Mouse (Mus musculus) R1 (cell line): ENCODE data around the gene Pmel.
"Not testable (repeated sequence)": the region's sequence is repeated elsewhere in the genome, so short reads cannot be mapped to it uniquely, and the experiment has no call there.

Experiments used
- DNase-seq: peaks from one replicate; pipeline ENCODE4 v3.0.0-alpha.2; 2018; ENCODE audit warnings: low read depth, low spot score

Pmel gene

DNA sequence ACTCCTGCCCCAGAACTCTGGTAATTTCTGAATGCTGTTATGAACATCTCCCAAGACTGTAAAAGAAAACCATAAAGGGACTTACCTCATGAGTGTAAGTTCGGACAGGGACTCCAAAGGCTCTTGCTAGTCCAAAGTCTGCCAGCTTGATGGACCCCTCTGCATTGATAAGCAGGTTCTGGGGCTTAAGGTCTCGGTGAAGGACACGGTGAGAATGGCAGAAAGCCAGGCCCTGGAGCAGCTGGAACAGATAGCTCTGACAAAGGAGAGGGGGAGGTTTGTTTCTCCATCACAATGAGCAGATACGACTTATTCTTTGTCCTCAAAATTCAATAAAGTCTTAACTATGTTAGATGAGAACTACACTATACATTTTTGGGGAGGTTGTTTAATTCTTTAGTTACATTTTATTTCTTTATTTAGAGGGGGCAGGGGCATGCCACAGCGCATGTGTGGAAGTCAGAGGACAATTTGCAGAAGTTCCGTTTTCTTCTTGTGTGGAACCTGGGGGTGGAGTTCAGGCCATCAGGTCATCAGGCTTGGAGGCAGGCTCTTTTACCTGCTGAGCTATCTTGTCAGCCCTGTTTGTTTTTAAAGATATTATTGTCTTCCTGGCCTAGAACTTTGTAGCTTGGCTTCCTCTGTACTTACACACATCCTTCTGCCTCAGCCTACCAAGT is 1.5 kb upstream of the Pmel start:
- no peak for DNase-seq

DNA sequence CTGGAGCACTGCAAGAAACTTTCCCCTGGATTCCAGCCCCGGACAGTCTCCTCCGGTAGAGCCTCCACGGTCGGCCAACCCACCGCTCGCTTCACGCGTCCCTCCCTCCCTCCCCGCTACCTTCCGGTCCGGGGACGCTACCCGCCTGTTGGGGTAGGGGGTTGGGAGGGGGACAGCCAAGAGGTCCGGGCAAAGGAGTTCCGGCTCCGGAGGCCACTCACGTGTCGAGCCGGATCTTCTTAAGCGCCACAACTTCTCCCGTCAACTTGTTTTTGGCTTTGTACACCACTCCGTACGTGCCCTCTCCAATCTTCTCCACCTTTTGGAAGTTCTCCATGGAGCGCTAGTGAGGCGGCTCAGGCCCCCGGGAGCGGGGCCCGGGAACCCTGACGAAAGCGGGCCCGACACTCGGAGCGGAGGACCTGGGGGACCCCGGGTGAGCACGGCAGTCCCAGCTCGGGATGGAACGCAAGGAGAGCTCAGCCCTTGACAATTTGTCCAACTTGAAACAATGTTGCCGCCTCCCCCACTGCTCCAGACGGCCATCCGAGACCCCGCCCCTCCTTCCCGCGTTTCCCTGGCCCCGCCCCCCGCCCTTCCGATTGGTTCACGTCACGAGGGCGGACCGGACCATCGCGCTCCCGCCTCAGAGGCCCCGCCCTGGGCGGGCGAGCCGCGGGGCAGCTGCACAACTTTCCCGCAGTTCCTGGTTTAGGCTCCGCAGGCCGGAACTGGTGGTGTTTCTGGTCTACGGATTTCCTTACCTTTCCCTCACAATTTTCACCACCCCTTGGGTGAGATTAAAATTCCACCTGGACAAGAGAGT is 709 bp downstream of the Pmel start, which contains the start of gene Cdk2:
TSS of gene Cdk2 (minus strand) at position 541 of the 826 bp plus-strand sequence.
- DNase-seq, result peak; percentile 92

DNA sequence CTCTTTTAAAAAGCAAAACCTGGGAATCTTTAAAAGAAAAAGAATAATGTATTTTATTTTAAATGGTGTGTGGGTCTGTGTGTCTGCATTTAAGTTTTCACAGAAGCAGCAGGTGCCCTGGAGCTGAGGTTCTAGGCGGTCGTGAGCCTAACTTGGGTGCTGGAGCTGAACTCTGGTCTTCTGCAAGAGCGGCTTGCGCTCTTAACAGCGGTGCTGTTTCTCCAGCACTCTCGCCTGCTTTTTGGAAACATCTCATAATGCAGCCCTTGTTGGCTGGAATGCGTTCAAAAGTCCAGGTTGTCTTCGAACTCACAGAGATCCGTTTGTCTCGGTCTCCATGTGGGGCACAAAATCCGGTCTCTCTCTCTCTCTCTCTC is 1.3 kb downstream of the Pmel start:
- no peak for DNase-seq

DNA sequence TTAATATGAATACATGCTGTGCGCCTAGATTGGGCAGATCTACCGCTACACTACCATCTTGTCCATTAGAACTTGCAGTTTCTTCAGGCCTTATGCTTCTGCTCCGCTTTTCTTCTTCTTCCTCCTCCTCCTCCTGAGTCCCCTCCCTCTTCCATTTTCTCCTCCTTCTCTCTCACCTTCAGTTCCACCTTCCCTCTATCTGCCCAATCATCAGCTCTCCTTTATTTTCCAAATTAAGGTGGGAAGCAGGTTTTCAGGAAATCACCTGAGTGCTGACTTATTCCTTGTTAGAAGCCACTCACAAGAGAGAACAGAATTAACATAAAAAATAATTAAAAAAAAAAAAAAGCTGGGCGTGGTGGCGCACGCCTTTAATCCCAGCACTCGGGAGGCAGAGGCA is 7.3 kb downstream of the Pmel start:
- DNase-seq, result peak; percentile 64

DNA sequence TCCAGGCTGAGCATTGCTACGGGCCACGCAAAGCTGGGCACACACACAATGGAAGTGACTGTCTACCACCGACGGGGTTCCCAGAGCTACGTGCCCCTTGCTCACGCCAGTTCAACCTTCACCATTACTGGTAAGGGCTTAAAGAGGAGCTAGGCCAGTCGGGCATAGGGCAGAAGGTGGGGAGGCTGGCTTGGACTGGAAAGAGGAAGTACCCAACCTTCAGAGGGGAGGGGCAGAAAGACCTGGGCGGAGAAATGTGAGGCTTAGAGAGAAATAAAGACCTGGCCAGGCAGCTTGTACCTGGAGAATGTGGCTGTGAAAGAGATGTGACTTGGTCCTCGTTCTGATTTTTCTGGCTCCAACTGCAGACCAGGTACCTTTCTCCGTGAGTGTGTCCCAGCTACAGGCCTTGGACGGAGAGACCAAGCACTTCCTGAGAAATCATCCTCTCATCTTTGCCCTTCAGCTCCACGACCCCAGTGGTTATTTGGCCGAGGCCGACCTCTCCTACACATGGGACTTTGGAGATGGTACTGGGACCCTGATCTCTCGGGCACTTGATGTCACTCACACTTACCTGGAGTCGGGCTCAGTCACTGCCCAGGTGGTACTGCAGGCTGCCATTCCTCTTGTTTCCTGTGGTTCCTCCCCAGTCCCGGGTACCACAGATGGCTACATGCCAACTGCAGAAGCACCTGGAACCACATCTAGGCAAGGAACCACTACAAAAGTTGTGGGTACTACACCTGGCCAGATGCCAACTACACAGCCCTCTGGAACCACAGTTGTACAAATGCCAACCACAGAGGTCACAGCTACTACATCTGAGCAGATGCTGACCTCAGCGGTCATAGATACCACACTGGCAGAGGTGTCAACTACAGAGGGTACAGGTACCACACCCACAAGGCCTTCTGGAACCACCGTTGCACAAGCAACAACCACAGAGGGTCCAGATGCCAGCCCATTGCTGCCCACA is 11.9 kb downstream of the Pmel start:
- DNase-seq, result peak; percentile 43

DNA sequence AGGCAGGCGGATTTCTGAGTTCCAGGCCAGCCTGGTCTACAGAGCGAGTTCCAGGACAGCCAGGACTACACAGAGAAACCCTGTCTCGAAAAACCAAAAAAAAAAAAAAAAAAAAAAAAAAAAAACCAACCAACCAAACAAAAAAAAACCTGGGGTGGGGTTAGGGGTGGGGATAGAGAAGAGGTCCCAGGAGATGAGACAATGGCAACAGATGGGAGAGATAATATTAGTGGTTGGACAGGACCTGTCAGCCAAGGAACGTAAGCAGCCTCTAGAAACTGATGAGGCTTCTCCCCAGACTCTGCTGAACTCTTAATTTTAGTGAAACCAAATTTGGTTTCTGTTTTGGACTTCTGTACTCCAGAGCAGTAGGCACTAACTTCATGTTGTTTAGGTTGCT is 21.5 kb downstream of the Pmel start:
- not testable (repeated sequence) for DNase-seq

DNA sequence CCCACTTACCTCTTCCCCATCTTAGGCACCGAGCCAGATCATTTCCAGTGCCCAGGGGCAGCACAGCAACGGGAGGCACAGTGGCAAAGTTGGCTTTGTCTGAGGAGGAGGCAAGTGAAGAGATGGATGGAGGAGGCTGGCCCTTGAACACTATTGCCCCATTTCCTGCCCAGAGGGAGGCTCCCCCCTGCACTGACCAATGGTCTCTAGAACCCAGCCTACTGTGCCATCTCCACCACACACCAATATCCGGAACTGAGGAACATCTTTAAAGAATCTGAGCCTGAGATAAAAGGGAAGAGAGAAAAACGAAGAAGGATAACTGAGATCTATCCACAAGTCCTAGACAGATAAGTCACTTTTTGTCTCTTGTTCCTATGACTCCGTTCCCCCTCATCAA is 24.1 kb downstream of the Pmel start:
- DNase-seq, result no peak

DNA sequence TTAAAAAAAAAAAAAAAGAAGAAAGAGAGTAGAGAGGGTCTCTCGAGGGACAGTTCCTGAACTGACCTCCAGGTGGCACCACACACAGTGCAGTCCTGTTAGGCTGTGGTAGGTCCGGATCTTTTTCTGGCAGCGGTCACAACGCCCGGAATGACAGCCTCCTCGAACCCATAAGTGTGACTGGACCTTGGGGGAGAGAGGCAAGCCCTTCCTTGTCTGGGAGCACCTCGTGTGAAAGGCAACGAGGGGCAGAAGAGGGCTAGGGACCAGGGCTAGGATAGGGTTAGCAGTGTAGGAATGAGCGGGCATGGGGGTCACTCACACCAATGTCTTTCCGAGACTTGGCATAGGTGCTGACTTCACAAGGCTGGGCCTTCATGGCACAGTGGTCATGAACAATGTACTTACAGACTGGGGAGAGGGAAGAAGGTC is 27.0 kb downstream of the Pmel start:
- DNase-seq, result peak; percentile 65

DNA sequence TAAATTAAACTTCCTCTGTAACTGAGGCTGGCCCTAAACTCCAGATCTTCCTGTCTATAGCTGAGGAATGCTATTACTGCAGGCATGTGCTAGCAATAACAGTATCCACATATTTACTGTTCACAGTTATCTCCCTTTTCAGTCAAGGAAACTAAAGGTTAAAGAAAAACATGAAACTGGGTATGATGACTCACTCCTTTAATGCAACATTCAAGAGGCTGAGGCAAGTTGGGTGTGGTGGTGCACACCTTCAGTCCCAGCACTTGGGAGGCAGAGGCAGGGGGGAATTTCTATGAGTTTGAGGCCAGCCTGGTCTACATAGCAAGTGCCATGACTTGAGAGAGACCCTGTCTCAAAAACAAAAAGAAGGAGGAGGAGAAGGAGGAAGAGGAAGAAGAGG is 28.0 kb downstream of the Pmel start:
- DNase-seq, result no peak

DNA sequence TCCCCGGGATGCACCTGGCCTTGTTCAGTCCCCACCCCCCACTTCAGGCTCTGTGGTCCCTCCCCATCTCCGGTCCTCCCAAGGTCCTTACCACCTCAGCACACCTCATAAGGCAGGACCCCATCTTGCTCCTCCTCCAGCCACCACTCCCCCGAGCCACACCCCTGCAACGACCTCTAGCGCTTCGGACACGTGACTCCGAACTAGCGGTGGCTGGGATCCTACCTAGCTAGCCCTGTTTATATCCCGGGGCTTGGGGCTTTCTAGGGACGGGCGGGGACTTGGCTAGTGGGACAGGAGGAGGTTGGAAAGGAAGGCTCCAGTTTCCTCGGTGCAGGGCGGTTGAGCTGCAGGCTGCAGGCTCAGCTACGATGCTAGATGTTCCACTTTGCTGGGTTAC is 33.4 kb downstream of the Pmel start:
- peak; percentile 97 for DNase-seq

DNA sequence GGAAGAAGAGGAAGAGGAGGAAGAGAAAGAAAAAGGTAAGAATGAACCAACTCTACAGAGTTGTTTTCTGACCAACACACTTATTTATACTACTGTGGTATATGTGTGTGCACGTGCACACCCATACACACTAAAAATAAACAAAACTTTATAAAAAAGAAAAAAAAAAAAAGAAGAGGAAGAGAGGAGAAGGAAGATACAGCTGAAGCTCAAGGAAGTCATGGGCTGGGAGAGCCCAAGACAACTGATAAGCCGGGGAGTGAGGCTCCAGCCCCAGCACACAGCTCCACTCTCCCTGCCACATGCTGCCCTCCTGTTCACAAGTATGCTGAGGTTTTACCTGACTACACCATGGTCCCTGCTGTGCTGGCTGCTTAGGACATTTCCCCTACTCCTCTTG is 36.3 kb downstream of the Pmel start:
- no peak for DNase-seq

DNA sequence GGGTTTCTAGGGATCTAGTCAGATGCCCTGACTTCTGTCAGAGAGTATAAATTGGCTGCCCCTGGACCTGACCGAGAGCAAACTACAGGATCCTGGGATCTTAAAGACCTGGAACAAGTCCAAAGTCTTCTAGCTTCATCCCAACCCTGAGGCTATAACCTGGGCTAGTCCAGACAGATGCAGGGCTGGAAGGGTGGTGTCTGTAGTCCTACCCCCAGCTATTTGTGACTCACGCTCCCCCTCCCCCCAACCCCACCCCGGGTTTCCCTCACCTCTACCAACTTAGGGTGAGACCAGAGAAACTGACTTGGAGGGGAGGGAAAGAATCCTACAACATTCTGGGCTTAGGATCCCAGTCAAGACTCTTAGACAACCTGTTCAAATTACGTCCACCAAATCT is 38.6 kb downstream of the Pmel start:
- DNase-seq, result peak; percentile 49

DNA sequence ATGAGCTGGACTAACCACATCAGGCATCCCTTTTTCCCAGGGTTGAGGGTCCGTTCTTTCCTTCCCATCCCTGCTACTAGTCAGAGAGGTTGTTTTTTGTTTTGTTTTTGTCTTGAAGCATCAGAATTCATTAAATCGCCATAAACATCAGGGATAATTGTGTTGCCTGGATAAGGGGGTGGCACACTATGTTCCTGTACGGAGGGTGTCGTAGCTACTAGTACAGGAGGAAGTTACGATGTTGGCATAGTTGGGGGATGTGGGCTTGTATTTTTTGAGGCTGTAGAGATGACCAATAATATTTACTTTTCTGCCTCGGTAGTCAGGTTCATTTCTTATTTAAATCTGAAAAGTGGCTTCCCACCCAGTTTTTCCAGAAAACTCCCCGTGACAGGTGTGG is 39.2 kb downstream of the Pmel start:
- no peak for DNase-seq

DNA sequence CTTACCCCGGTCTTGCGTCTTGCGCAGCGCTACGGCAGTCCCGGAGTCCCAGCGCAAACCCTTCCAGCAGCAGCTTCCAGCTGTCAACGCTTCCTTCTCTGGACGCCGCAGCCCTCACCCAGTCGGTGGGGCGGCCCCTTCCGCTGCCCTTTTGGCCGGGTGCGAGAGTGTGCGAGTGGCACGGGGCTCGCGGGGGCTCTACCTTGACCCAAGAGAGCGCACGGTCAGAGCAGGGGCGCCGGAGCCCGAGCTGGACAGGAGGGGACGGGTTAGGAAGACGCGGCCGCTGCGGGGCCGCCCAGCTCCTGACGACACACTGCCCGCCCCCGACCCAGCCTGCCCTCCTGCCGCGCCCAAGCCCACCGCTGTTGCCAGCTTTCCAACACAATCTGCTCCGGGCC is 39.8 kb downstream of the Pmel start:
- DNase-seq, result peak; percentile 49

DNA sequence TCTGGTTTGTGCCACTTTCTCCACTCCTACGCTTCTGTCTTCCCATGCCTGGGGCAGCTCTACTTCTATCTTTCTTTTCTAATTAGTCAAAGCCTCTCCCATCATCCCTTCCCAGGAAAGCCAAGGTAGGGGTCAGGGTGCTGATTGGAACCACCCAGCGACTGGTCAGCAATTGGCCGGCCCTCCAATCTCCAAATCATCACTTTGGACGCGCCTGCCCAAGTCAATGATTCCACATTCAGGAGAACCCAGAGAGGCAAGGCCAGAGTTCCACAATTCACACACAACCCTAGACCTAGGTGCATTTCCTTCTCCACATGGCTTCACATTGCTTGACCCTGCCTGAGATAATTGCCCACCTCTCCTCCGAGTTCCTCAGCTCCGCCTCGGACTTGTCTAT is 40.2 kb downstream of the Pmel start:
- peak; percentile 20 for DNase-seq

DNA sequence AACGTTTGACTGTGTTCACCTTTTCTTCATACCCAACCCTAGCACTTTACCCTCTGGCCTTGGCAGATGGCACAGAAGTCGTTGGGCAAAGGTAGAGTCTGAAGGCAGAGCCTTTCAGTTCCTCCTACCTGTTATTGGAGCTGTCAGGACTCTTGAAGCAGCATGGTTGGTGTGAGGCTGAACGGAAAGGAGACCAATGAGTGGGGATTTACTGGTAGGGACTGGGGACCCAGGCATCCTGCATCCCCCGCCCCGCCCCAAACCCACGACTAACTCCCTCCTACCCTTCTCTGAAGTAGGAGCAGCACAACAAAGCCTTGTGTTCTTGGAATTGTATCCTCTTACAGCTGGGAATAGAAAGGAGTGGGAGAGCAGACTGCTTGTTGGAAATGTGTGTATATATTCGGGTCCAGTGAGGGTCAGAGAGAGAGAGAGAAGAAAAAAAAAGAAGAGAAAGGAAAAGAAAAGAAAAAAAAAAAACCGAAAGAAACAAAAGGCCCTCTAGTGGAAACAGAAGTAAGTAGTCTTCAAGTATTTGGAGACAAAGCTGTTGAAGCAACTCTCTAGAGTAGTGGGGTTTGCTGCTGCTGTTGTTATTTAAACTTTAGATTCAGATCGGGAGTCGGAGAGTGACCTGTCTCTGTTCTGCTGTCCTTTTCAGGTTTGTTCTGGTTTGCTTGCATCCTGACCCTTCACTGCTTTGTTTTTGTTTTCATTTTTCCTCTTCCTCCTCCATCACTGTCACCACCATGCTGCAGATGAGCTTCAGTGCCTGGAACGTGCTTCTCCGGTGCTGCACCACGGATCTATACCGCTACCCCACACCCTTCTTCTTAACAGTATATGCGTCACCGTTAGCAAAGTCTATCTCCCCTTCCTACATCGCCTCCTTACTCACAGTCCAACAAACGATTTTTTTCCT is 40.9 kb downstream of the Pmel start, which contains the start of gene Dgka:
TSS of gene Dgka (minus strand) at position 176 of the 922 bp plus-strand sequence.
- DNase-seq, result peak; percentile 74

DNA sequence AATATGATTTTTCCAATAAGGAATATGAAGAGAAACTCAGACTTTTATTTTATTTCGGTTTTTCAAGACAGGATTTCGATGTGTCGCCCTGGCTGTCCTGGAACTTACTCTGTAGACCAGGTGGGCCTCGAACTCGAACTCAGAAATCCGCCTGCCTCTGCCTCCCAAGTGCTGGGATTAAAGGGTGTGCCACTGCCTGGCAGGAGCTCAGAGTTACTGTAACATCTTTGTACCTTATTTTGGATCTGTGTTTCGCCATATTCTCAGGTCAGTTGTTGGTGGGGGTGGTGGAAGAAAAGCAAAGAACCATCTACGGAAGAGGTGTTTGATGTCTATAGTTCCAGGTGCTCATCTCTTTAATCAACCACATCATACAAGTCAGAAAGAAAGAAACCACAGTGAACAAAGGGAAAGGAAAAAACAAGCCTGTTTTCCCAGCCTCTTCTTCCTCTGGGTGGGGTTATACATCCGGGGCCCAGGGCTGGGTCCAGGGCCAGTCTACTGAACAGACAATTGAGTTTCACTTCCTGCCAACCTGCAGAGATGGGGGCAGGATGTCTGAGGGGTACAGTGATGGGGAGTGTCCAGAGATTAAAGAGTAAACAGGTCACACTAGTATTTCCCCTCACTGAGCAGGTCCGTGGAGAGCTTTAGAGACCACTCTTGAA is 42.1 kb downstream of the Pmel start:
- DNase-seq, result peak; percentile 41

DNA sequence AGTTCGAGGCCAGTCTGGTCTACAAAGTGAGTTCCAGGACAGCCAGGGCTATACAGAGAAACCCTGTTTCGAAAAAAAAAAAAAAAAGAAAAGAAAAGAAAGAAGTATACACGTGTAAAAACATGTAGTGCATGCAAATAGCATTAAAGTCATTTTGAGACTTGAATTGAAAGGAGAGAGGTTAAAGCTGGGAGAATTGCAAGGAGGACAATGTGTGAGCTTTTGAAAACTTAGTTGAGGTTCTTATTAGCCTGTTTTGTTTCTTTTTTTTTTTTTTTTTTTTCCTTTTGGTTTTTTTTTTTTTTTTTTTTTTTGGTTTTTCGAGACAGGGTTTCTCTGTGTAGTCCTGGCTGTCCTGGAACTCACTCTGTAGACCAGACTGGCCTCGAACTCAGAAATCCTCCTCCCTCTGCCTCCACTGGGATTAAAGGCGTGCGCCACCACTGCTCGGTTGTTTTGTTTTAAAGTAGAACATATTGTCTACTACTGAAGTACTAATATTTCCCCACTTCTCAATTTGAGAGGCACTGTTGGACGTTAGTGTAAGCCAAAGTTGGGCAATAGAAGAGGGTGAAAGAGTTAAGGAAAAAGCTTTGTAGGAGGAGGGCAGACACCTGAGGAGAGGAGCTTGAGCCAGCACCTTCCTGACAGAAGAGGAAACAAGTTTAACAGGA is 43.1 kb downstream of the Pmel start:
- DNase-seq, result no peak

DNA sequence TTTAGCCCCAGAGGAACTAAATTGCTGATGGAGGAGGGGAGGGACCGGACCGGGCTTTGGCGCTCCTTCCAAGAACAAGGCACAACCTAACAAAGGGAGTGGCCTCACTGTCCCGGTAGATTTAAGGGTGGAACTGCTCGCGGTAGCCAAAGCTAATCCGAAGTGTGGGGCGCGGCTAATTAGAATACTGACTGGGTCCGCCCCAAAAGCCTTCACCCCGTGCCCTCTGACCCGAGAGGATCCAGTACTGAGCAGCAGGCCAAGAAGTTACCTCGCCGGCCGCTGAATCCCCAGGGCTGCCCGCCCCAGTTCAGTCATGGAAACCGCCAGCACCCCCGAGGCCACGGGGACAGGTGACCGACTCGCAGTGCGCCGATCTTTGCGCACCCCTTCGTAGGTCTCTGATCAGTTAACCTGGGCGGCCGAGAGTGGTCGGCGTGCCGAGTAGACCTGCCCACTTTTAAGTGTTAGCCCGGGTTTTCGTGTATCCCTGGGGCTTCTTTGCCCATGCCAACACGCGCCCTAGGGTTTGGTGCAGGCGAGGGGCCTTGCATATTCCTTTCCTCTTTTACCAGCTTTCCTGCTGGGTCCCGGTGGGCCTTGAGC is 43.8 kb downstream of the Pmel start, which contains the start of gene Pym1:
TSS of gene Pym1 (plus strand) at position 244 of the 606 bp plus-strand sequence.
- peak; percentile 99 for DNase-seq
